Mouse (Mus musculus): Measurements from ENCODE around the gene Abca1. TPM values are rescaled to one million over a fixed set of nuclear protein-coding genes. Genes with fewer than 3 reads are reported as not detected.

Gene Abca1
- total RNA-seq, 2 experiments from 2014 or later: 13.6 to 19.7 TPM

DNA sequence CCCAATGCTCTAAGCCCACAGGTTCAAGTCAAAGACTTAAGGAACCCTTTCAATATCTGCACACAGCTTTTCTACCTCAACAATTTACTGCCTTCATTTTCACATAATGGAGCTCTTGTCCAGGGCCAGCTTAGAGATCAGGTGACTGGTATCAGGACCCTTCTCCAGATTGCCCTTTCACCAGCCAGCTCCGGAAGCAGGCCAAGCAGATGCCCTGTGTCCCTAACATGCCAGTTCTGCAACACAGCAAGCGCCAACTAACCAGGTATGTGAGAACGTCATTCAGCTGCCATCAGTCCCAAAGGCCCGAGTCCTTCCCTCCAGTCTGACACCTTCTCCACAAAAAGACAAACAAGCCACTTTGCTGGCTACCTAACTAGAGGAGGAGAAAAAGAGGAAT lies 6.6 kb downstream of the Abca1 start:
- no peak for DNase-seq (ENCODE audit: low spot score)

DNA sequence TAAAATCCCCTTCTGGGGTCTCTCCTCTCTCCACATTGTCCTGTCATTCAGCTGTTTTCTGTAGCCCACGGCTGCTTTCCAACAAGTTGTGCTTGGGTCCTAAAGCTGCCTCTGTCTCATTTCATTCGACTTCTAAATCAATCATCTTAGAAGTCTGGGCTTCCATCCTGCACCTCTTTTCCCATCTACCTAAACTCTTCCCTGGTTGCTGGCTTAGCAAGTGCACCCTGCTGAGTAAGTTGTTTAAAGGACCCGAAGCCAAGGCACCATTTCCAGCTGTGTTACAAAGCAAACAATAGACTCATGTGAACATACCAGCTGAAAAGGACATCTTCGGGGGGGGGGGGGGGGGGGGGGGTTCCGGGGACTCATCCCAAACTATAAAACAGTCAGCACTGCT lies 7.0 kb downstream of the Abca1 start:
- intact Hi-C loops (cut with DNase I): no loop called here
- no peak for DNase-seq (ENCODE audit: low spot score)

More for the DNA sequence above, 6.6 kb downstream of the Abca1 start:
- intact Hi-C loops (cut with DNase I): no loop called here

DNA sequence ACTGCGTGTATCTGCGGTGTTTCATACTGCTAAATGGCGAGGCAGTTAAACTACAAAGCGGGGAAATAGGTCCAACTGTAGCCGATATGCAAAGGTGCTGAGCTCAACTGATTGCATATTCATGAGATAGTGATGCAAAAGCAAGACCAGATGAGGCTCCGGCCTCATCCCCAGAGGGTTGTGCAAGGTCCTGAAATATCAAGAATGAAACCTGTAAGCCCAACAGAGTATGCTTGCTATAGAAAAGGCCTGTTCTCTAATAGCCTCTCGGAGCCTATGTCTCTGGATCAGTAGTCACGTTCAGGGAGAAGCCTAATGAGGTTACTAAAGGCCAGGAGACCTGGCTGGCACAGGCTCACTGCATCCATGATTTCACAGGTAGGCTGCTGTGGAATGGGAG lies 9.2 kb downstream of the Abca1 start:
- intact Hi-C loops (cut with DNase I): no loop called here
- DNase-seq (ENCODE audit: low spot score): no peak

DNA sequence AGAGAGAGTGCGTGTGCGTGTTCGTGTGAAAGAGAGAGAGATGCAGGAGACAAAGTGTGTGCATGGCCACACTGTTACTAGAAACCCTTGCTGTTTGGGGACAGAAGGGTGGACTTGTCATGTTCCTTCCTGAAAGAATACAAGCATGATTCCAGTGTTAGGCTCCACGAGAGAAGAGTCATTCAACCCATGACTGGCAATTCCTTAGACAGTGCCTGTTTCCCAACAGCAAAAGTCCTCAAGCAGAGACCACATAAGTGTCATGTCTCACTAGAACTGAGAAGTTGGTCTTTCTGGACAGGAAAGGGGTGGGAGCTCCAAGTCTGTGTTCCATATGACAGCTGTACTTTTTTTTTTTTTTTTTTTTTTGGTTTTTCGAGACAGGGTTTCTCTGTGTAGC lies 10.1 kb downstream of the Abca1 start:
- intact Hi-C loops (cut with DNase I): no loop called here
- no peak for DNase-seq (ENCODE audit: low spot score)

DNA sequence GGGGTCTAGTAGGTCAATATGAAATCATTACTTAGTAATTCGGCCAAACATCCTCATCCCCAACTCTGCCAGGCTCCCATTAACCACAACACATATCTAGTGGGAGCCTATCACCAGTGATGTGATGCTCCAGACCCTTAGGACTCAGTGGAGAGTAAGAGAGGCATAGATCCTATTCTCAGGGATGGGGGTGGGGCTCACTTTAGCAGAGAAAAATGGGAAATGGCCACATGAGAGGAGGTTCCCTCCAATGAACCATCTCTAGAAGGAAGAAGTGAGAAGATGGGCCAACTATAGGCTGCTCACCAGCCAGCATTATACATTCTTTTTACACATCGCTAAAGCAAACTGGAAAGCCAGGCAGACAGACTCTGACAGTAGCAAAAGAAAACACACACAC lies 10.9 kb downstream of the Abca1 start:
- DNase-seq (ENCODE audit: low spot score): no peak
- intact Hi-C loops (cut with DNase I): no loop called here

DNA sequence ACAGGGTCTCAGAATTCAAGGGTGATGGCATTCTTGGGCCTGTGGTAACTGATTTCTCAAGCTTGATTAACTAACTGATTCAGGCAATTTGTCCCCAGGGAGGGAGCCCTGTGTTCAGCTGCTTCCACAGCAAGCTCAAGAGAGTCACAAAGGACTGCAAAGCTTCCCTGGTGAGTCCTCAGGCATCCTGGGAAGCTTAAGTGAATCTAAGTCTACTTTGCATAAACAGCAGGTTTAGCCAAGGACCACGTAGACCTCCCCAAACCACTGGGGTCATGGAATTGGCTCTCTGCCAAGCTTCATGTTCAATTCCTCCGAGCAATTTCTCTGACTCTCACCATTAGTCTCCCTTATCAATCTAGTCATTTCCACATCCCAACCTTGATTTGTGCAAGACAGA lies 12.2 kb downstream of the Abca1 start:
- intact Hi-C loops (cut with DNase I): no loop called here
- DNase-seq (ENCODE audit: low spot score): no peak

DNA sequence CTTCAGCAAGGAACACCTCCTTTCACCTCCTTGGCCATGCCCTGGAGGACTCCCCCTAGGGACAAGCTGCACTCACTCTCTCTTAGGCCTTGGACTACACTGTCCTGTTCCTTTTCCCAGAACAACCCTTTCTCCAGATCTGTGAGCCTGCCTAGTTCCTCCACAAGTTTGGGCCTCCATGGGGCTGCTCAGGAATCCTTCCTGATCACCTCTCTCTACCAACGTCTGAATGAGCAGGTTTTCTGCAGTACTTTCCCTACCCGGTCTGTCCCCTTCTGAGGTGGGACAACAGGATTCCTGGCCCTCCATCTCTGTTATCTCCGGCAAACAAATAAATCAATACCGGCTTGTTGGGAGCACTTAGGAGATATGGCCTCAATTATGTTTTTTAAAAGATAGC lies 12.6 kb downstream of the Abca1 start:
- intact Hi-C loops (cut with DNase I): no loop called here

DNA sequence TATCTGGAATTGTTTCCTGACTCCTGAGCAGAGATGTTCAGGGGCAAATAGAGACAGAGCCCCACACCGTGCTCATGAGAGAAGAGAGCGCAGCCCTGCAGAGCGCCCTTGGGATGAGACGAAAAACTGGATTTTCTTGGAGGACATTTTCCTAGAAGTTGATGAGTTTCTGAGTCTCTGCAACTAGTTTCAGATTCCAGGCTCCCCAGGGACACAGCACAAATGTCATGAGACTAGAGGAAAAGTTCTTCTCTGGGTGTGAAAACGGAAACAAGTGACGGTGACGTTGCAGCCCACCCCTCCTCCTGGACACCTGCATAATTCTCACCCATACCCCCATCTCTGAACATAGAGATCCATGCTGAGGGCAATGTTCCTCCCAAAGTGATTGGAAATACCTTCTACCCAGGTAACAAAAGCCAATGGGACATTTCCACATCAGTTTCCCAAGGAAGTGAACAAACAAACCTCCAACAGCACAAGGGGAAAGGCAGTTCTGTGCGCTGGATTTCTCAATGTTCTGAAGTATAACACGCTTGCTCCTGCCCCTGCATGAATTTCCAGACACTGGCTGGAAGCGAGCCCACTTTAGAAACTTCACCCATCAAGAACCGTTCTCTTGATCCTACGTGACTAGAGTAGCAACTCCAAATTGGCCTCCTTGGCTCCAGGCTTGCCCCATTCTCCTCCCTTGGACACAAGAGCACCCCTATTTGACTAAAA lies 13.3 kb downstream of the Abca1 start:
- no peak for DNase-seq (ENCODE audit: low spot score)
- intact Hi-C loops (cut with DNase I): no loop called here

More for the DNA sequence above, 12.6 kb downstream of the Abca1 start:
- no peak for DNase-seq (ENCODE audit: low spot score)

DNA sequence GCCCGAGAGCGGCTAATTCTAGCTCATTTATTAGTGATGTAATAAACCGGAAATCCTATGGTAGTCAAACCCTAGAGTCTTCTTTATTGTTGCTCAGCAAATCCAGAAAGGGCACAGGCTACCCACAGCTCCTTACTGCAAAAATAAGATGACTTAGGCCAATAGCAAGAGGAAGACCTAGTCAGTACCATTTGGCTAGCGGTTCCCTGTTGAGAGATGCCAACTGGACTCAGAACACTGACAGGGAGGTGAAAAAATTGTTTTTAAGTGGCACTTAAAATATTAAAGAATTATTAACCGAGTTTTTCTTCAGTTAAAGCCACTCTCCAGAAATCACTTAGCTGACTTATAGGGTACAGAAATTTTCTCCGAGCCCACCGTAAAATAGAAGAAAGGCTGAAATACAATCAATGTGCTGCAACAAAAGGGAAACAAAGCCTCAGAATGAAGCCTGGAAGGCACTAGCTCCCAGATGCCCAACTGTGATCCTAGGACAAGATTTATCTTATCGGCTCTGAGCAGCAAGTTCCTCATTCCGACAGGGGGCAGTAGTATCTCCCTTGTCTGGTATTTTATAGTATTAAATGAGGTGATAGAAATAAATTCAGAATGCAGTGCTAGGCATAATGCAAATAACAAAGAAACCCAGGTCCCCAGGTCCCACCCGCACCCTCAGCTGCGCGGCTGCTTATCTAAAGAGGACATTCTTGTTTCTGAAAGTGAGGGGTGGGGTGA lies 14.1 kb downstream of the Abca1 start:
- DNase-seq (ENCODE audit: low spot score): no peak
- intact Hi-C loops (cut with DNase I): no loop called here

DNA sequence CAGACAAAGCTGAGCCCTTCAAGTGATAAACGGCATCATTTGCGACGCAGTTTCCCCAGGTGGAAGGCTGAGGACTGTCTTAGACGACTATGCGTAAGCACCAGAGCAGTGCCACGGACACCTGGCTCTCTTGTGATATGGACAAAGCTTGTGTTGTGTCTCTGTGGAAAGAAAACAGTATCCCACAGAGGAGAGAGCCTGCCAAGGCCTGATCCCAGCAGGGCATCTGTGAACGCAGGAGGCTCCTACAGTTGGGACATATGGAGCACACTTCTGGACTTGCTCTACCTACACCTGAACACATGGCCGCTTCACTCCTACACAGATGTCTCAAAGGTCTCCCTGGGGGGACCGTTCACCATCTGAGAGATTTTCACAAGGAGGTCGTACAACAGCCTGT lies 15.1 kb downstream of the Abca1 start:
- no peak for DNase-seq (ENCODE audit: low spot score)

DNA sequence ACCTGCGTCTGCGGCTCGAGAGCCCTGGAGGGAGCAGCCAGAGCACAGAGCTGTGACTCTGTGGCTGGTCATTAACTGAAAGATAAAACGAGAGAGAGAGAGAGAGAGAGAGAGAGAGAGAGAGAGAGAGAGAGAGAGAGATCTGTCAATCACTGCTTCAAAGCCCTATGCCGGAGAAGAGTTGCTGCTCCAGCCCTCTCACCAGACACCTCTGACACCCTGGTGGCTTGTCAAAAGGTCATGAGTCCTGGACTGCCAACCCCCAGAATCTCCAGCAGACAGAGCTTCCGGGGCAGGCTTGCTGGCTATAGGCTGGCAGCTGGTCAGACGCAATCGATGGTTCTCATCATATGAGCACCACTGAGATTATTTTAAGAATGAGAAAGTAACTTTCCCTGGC lies 15.7 kb downstream of the Abca1 start:
- DNase-seq (ENCODE audit: low spot score): no peak
- intact Hi-C loops (cut with DNase I): no loop called here

More for the DNA sequence above, 15.1 kb downstream of the Abca1 start:
- intact Hi-C loops (cut with DNase I): no loop called here

DNA sequence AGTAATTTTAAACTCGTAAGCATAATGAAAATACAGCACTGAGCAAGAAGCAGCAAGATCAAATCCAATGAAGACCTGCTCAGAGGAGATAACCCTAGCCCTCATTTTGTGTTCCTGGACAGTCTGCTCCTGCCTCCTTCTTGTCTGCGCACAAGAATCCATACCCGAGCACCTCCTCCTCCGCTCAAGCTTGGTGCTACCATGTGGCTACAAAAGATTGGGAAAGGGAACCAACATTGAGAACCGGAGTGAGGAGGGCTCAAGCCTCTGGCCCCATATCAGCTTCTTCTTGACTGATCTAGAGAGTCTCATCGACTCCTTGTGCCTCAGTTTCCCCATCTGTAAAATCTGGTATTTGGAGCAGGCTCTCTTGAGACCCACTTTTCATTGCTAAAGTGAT lies 19.0 kb downstream of the Abca1 start:
- intact Hi-C loops (cut with DNase I): no loop called here
- no peak for DNase-seq (ENCODE audit: low spot score)

DNA sequence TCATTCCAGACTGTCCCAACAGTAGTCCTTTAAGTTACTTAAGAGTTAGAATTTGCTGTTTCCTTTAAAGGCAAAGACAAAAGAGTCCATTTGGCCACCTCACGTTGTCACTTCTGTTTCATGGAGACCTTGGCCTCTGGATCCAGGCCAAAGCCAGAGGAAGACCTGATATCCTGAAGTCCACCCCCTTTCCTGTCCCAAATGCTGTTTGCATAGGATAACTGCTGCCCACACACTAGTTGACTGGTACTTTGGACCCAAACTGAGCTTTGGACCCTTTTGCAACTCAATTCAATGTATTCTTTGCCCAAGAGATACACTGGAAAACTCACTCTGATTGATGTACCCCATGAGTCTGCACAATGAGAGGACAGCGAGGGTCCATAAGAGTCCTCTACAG lies 20.2 kb downstream of the Abca1 start:
- no peak for DNase-seq (ENCODE audit: low spot score)
- intact Hi-C loops (cut with DNase I): no loop called here

DNA sequence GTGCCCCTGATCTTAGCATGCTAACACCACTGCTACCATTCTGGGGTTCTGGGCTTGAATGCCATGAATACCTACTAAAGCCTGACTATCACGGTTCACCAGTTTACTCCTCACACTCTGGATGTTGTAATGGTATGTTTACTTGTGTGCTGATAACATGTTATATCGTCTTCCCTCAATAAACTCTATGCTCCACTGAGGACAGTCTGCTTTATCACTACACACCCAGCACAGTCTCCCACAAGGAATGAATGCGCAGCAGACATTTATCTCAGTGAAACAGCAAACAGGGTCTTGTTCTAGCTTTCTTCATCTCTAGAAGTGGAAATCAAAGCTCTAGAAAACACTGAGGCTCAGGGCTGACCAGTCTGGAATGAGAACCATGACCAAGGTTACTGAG lies 20.7 kb downstream of the Abca1 start:
- intact Hi-C loops (cut with DNase I): no loop called here
- no peak for DNase-seq (ENCODE audit: low spot score)

DNA sequence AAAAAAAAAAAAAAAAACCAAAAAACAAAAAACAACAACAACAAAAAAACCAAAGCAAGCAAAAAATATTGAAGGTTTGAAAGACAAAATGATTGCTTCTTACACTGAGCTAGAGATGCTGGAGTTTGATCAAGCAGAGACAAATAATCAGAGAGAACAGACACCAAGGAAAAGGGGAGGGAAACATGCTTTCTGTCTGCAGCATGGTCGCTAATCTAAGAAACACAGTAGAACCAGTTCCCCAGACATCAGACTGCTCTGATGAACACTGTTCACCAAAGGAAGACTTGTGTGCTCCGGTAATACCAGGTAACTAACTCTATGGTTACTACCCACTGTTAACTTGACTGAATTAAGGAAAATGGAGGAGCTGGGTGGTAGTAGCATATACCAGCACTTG lies 22.6 kb downstream of the Abca1 start:
- no peak for DNase-seq (ENCODE audit: low spot score)
- intact Hi-C loops (cut with DNase I): no loop called here

DNA sequence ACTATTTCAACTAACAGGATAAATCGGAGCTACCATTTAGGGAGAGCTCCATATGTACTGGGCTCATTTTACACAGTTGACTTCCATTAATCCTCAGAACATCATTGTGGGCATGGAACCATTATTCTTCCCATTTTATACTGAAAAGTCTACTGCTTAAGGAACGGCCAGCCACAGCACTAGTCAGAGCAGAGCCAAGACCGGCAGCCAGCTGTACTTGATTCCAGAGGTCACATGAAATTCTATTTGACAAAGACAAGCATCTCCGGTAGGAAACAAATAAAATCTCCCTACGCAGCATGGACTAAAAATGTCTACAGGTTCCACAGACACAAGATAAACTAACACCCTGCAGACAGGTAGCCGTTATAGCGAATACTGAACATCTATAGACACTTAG lies 24.9 kb downstream of the Abca1 start:
- intact Hi-C loops (cut with DNase I): no loop called here
- no peak for DNase-seq (ENCODE audit: low spot score)

DNA sequence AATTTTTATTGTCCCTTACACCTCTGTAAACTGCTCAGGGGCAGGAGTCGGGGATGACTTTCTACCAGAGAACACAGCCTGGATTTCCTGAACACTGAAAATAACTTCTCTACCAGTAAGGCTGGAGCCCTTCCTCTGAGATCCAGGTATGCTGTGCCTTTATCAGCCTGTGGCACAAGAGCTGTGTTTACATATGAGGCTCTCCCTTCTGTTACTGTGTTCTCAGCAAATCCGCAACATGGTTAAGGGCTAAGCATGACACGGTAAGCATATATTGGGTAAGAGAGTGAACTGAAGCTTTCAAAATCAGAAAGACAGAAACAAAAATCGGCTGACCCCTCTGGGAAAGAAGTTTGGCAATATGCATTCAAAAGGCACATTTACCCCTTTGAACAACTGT lies 25.7 kb downstream of the Abca1 start:
- intact Hi-C loops (cut with DNase I): no loop called here
- no peak for DNase-seq (ENCODE audit: low spot score)

DNA sequence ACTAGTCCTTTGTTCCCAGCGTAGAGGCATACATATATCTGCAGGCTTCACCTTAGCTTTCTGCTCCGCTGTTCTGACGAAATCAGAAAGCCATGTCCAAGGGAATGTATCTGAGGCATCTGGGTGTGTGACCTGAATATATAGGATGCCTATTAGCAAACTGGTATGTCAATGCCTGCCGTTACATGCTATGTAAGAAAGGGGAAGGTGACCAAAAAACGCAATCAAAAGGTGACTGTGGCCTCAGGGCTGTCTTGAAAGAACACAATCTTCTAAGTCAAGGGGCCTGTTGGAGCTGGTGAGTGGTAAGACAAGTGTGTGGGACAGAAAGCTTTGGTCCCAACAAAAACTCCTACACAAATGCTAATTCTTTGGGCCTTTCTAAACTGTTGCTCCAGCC lies 28.2 kb downstream of the Abca1 start:
- no peak for DNase-seq (ENCODE audit: low spot score)
- intact Hi-C loops (cut with DNase I): no loop called here

DNA sequence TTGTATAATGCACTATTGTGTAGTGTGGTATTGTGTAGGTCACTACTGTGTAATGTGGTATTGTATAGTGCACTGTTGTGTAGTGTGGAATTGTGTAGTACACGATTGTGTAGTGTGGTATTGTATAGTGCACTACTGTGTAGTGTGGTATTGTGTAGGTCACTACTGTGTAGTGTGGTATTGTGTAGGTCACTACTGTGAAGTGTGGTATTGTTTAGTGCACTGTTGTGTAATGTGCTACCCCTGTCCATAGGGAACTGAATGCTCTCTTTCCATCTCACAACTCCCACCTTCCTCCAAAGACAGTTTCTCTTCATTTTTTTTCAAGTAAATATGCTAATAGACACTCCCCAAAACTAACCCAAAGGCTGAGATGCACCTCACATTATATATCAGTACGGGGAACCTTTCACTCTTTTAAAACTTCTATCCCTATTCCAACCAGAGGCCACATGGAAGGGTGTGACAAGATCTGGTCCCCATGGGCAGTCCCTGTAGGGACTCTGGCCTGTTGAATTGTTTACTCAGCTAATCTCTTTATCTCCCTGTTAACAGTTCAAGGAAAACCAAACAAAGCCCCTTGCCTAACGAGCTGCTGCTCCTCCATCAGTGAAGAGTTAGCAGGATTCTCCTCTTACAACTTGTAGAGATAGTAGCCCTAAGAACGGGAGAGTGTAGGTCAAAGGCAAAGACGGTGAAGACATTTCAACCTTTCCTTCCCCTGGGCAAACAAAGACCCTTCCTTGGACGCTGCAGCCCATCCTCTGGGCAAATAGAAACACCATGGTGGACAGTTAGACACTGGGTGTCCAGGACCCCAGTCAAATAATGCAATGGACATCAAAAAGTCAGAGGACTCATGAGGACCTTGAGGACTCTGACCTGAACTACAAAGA lies 28.8 kb downstream of the Abca1 start:
- no peak for DNase-seq (ENCODE audit: low spot score)
- intact Hi-C loops (cut with DNase I): no loop called here

DNA sequence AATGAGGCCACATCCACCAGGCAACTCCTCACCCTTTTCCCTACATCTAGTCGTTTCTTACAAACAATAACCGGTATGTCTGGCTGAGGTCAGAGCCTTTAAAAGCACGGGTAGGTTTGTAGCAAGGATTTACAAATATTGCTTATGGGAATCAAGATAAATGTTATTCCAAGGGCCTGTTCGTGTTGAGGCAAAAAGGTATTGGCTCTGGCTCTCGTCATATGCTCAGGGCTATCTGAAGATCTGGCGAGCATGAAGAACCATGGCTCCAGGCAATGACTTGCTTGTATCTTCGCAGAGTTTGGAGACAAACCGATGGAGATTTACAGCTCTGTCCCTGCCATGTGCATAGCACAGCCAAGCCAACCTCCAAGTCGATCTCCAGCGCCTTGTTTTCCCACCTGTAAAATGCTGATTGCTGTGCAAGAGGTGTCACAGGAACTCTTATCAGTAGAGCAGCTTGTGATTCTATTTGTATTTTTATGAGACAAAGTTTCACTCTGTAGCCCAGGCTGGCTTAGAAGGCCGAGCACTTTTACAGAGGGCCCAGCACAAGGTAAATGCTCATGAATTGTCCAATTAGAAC lies 29.9 kb downstream of the Abca1 start:
- DNase-seq (ENCODE audit: low spot score): no peak
- intact Hi-C loops (cut with DNase I): no loop called here
